Mouse (Mus musculus) lung, postnatal 10 days (tissue): ENCODE data around the gene Gucd1.
"Not testable (repeated sequence)": the region's sequence is repeated elsewhere in the genome, so short reads cannot be mapped to it uniquely, and the experiment has no call there.

Source experiments
- DNase-seq: peaks from one replicate; pipeline ENCODE4 v3.0.0; 2021

The Gucd1 gene

DNA sequence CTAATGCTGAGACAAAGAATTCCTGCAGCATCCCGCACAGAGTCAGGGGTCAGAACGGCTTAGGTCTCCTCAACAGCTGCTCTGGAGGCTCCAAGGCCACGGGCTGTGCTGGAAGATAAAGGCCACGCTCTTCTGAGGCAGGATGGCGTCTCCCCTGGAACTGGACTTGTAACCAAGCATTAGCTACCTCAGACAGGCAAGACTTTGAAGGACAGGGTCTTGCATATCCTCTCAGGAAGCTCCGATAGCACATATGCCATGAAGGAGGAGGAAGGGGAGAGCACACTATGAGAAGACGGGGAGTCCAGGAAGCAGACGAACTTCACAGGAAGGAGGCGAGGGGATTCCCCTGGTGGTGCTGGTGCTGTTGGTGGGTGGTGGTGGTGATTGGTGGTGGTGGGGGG, 163.9 kb downstream of the Gucd1 start:
- not testable (repeated sequence) for DNase-seq

DNA sequence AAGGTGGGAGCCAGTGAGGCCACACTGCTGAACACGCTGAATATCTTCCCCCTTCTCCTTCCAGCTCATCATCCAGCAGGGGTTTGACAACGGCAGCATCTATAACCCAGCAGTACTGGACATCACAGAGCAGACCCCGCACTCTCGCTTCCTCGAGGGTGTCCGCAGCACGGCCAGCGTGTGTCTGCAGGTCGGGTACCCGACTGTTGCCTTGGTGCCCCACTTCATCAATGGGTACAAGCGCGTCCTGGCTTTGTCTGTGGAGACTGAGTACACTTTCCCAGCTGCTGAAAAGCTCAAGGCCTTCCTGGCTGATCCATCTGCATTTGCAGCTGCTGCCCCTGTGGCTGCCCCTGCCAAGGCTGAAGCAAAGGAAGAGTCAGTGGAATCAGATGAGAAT, 165.2 kb downstream of the Gucd1 start:
- no peak for DNase-seq

- DNase-seq = no peak
Measured at GRCm38 (mm10) chr10:75350564-75350963, 167.2 kb downstream of the Gucd1 start.

GRCm38 (mm10) chr10:75345265-75345664, 172.5 kb downstream of the Gucd1 start:
- DNase-seq = peak; percentile 51

- DNase-seq = not testable (repeated sequence)
Measured at GRCm38 (mm10) chr10:75344563-75344962, 173.2 kb downstream of the Gucd1 start.

- DNase-seq = no peak
Measured at GRCm38 (mm10) chr10:75341936-75342335, 175.8 kb downstream of the Gucd1 start.

GRCm38 (mm10) chr10:75339377-75339776, 178.4 kb downstream of the Gucd1 start:
- no peak for DNase-seq

GRCm38 (mm10) chr10:75338852-75339251, 178.9 kb downstream of the Gucd1 start:
- DNase-seq = no peak

- no peak for DNase-seq
Measured at GRCm38 (mm10) chr10:75337231-75337630, 180.5 kb downstream of the Gucd1 start.

- no peak for DNase-seq
Measured at GRCm38 (mm10) chr10:75335075-75335474, 182.7 kb downstream of the Gucd1 start.

DNA sequence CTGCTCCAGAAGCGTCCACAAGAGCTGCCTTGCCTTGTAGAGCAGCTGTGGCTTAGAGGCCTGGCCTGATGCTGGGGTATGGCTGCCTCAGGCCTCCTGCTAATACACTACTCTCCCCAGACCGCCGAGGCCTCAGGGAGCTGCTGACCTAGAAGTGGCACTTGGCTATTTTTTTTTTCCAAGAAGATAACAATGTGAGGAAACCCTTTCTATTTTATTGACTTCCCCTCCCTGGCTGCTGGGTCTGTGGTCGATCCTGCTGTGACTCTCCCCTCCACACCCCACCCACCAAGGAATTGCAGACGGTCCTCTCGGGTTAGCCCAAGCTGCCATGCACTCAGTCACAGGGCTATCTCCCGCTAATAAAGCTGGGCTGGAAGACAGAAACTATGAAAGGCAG, 183.6 kb downstream of the Gucd1 start:
- no peak for DNase-seq

- DNase-seq = no peak
Measured at GRCm38 (mm10) chr10:75333176-75333776, 184.5 kb downstream of the Gucd1 start.

DNA sequence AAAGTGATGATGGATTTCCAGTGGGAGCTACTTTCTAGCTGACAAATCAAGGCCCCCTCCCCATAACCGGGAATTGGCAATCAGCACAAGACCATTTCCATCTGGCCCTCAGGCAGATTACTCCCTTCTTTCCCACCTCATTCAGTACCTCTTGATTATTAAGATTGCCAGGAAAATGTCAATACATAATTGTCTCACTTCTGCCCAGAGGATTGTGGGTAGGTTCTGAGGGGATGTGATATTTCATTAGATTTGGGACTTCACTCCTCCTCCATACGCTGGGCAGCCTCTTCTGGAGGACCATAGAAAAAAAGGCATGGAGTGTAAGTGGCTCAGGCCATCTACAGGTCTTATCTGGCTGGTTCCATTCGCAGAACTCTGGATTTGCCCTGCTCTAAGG, 185.5 kb downstream of the Gucd1 start:
- DNase-seq = no peak

- DNase-seq = no peak
Measured at GRCm38 (mm10) chr10:75328201-75328704, 189.5 kb downstream of the Gucd1 start.

- no peak for DNase-seq
Measured at GRCm38 (mm10) chr10:75327081-75327480, 190.7 kb downstream of the Gucd1 start.

- DNase-seq = peak; percentile 78
Measured at GRCm38 (mm10) chr10:75326553-75326952, 191.2 kb downstream of the Gucd1 start.

DNA sequence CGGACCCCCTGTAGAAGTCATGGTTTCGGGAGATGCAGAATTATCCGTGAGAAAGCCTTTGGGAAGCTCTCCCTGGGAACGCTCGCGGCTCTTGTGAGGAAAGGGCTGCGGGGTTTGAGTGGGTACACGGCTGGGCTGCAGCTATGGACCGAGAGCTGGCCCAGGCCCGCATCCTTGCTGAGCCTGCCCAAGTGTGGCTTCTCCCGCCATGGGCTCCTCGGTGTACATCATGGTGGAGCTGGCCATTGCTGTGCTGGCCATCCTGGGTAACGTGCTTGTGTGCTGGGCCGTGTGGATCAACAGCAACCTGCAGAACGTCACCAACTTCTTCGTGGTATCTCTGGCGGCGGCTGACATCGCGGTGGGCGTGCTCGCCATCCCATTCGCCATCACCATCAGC, 192.0 kb downstream of the Gucd1 start:
- DNase-seq = no peak

- DNase-seq = no peak
Measured at GRCm38 (mm10) chr10:75324391-75324790, 193.4 kb downstream of the Gucd1 start.

DNA sequence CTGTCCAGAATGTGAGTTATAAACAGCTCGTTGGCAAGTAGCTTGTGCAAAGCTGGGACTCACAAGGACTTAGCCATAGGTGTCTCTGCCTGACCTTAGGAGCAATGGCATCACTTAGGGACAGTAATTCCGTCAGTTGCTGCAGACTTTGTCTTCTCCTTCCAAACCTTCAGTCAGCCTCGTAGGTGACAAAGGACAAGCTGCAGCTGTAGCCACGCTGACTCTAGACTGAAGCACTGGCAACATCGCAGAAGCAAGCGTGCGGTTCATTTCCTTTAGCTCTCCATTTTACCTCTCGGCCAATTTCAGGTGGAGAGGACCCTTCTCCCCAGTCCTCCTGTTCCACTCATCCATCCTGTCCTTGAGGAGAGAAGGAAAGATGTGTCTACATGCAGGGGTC, 193.8 kb downstream of the Gucd1 start:
- DNase-seq = peak; percentile 64

DNA sequence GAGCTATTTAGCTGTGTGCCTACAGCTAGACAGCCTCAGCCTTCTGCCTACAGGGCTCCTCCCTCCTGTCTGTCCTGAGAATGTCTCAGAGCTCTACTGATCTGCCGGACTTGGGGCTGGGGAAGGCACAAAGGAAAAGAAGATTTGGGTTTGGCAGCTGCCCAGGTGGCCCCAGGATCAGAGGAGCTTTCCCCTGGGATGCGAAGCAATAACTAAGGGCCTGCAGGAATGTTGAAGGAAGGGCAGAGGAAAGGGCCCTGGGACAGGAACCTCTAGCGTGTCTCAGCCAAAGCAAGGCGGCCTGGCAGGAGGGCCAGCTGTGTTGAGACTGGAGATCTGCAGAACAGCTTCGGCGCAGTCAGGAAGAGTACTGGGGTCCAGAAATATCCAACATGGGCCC, 194.8 kb downstream of the Gucd1 start:
- DNase-seq = no peak

- DNase-seq = no peak
Measured at GRCm38 (mm10) chr10:75320321-75320720, 197.5 kb downstream of the Gucd1 start.

DNA sequence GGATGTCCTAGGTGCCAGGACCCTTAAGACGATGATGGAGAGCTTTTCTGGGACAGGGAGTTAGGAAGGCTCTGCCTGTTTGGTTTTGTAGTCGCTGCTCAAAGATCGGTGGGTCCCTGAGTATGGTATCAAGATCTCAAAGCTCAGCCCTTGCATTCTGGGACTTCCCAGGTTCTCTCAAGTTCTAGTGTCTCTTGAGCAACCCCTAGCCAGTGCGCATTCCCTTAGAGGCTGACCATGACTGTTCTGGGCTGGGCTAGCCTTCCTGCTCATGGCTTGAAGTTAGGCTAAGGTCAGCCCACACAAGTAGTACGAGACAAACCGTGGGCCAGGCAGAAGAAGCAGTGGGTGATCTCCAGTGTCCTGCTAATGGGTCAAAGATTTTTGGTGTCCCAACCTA, 199.6 kb downstream of the Gucd1 start:
- DNase-seq = no peak

- DNase-seq = peak; percentile 84
Measured at GRCm38 (mm10) chr10:75316908-75317761, 200.6 kb downstream of the Gucd1 start.

DNA sequence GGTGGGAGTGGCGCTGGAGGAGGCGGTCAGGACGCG, 201.1 kb downstream of the Gucd1 start, which contains the start of gene Adora2a:
Gene Adora2a (plus strand): TSS at position 6 of the 36 bp plus-strand sequence.
- DNase-seq = no peak

DNA sequence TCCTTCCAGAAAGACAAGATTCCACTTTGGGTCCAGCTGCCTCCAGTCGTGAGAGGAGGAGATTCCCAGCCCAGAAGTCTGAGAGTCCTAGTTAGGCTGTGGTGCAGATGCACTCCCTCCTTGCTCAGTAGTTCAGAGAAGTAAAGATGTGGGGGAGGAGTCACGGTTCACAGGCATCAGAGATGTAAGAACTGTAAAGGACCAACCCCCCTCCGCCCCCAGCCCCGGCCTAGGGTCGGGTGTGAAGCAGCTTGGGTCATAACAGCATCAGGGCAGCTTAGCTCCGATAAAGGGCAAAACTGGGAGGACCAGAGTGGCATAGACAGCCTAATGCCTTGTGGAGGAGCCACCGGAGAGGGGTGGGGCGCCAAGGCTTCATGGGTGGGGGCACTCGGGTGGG, 201.3 kb downstream of the Gucd1 start:
- peak; percentile 60 for DNase-seq
